15 mouse cellular contexts compared by ENCODE assay signal in genomic region chr11:108198592-108198991, GRCm38 (mm10).
"Had no signal": no experiment of that assay in that cellular context is flagged by ENCODE, and none has a peak within 500 bp of the region (broad histone marks: within the 10 kb centered on the region; RNA-seq: fewer than 3 reads in every experiment).

No protein-coding gene starts in this region.

- DNase-seq: kidney, adult 8-10 months; layer of hippocampus, adult 9-11 months; layer of hippocampus, postnatal 36 days; right cerebral cortex, adult 18-20 months; right cerebral cortex, postnatal 25 days; thymus, adult 2 months; thymus, postnatal 25 days had no signal

- H3K9me3 ChIP-seq: limb, embryonic 13.5 days; liver, embryonic 15.5 days; megakaryocyte, embryonic 14.5 days; midbrain, embryonic 15.5 days; neural tube, embryonic 13.5 days had no signal

- H3K4me3 ChIP-seq: limb, embryonic 13.5 days; liver, embryonic 15.5 days; megakaryocyte, embryonic 14.5 days; midbrain, embryonic 15.5 days; neural tube, embryonic 13.5 days had no signal

- H3K27me3 ChIP-seq: limb, embryonic 13.5 days; liver, embryonic 15.5 days; megakaryocyte, embryonic 14.5 days; midbrain, embryonic 15.5 days; neural tube, embryonic 13.5 days had no signal

- H3K4me2 ChIP-seq: limb, embryonic 13.5 days; liver, embryonic 15.5 days; midbrain, embryonic 11.5 days; midbrain, embryonic 15.5 days; neural tube, embryonic 13.5 days had no signal

- H3K27ac ChIP-seq: limb, embryonic 13.5 days; liver, embryonic 15.5 days; macrophage; midbrain, embryonic 15.5 days; neural tube, embryonic 13.5 days had no signal

- H3K9ac ChIP-seq: limb, embryonic 13.5 days; liver, embryonic 15.5 days; midbrain, embryonic 15.5 days; neural tube, embryonic 13.5 days had no signal

- ATAC-seq: inflammation-experienced regulatory T-cells, adult 6 months; midbrain, embryonic 15.5 days had no signal

- H3K36me3 ChIP-seq: limb, embryonic 13.5 days; liver, embryonic 15.5 days; midbrain, embryonic 15.5 days; neural tube, embryonic 13.5 days had no signal
